Mouse (Mus musculus) CH12.LX (cell line): Measurements from ENCODE around the gene Fgfr4.

Source experiments
- CHD2 ChIP-seq: IDR thresholded peaks from 2 replicates; pipeline ENCODE4 v1.6.1; 2011; ENCODE audit warnings: low read length, improper control_type of control experiment
- CTCF ChIP-seq, 2 experiments: IDR thresholded peaks in 1 of 2; conservative IDR thresholded peaks in 1 of 2; 2 replicates each; pipeline ENCODE4 v1.5.1; 2011 to 2012; ENCODE audit warnings: low read depth in 2 of 2, low read length in 2 of 2, improper control_type of control experiment in 1 of 2, inconsistent platforms in 1 of 2, mild to moderate bottlenecking in 1 of 2, moderate library complexity in 1 of 2

DNA sequence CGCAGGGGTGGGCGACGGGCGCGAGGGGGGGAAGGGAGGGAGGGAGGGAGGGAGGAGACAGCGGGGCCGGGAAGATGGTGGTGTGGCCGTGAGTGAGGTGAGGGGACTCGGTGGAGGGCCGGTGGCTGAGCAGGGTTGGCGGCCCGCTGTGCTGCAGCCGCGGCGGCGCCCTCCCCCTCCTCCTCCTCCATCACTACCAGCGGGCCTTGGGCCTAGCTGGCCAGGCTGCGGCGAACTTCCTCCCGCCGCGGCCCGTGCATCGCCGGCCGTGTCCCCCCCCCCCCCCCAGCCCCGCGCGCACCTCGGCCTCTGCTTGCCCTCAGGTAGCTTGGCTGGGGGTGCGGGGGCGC, 59.5 kb downstream of the Fgfr4 start:
- TF ChIP-seq CHD2 (no peak), CTCF (conservative IDR thresholded peaks at IDR 0.05 in 1 of 2, IDR thresholded peaks at IDR 0.05 in 1 of 2; ENCODE audit: low read depth in 2 of 2, low read length in 2 of 2) (no peak)
